Mouse (Mus musculus) thymus, adult 2 months (tissue): Measurements from ENCODE around the gene Dcaf8. TPM values are rescaled to one million over a fixed set of nuclear protein-coding genes. Genes with fewer than 3 reads are reported as not detected.

Experiments used
- DNase-seq: peaks from one replicate; pipeline ENCODE4 v3.0.0; 2021
- H3K27ac ChIP-seq: fragments of 200-500 bp; 2 replicates; pipeline ENCODE4 v1.5.1; 2012; ENCODE audit warnings: low read length, control low read depth; ENCODE audit not compliant: control insufficient read depth, insufficient read depth
- H3K27me3 ChIP-seq: fragments of 200-500 bp; 2 replicates; pipeline ENCODE4 v1.6.1; 2012; ENCODE audit warnings: mild to moderate bottlenecking, low read length, moderate library complexity, mixed read lengths; ENCODE audit not compliant: control insufficient read depth, insufficient read depth
- H3K36me3 ChIP-seq: fragments of 200-500 bp; 2 replicates; pipeline ENCODE4 v1.6.1; 2012; ENCODE audit warnings: mild to moderate bottlenecking, low read length, moderate library complexity; ENCODE audit not compliant: control insufficient read depth, insufficient read depth
- H3K4me1 ChIP-seq: fragments of 200-500 bp; replicated peaks from 2 replicates; pipeline ENCODE4 v1.6.1; 2012; ENCODE audit warnings: low read length; ENCODE audit not compliant: control insufficient read depth, insufficient read depth
- H3K4me3 ChIP-seq: fragments of 200-500 bp; 2 replicates; pipeline ENCODE4 v1.5.1; 2012; ENCODE audit warnings: mild to moderate bottlenecking, low read length, control low read depth, moderate library complexity; ENCODE audit not compliant: control insufficient read depth, insufficient read depth
- CTCF ChIP-seq: fragments of 200-500 bp; IDR thresholded peaks from 2 replicates; pipeline ENCODE4 v1.5.1; 2012; ENCODE audit warnings: mild to moderate bottlenecking, control low read depth, low read length, moderate library complexity, borderline replicate concordance; ENCODE audit not compliant: control insufficient read depth, poor library complexity, insufficient read depth; ENCODE audit errors: extremely low read depth
- POLR2A ChIP-seq: fragments of 200-500 bp; IDR thresholded peaks from 2 replicates; pipeline ENCODE4 v1.6.1; 2012; ENCODE audit warnings: mild to moderate bottlenecking, low read length, control low read depth, moderate library complexity; ENCODE audit not compliant: control insufficient read depth, poor library complexity, insufficient read depth; ENCODE audit errors: extremely low read depth
- WGBS: fragments of 180-500 bp; shearing (Covaris S2); methylation state at CpG from one replicate; pipeline ENCODE4 v1.1.7; 2018; 5-methylcytosine and 5-hydroxymethylcytosine counted together
- polyA plus RNA-seq: library from polyadenylated mRNA; depleted of rRNA; stranded (reverse); fragments of >200 nt; gene quantifications from 2 replicates; pipeline ENCODE4 v1.2.3, GENCODE M21; 2012

The Dcaf8 gene
- polyA plus RNA-seq, 1 experiment, result 79.7 TPM

DNA sequence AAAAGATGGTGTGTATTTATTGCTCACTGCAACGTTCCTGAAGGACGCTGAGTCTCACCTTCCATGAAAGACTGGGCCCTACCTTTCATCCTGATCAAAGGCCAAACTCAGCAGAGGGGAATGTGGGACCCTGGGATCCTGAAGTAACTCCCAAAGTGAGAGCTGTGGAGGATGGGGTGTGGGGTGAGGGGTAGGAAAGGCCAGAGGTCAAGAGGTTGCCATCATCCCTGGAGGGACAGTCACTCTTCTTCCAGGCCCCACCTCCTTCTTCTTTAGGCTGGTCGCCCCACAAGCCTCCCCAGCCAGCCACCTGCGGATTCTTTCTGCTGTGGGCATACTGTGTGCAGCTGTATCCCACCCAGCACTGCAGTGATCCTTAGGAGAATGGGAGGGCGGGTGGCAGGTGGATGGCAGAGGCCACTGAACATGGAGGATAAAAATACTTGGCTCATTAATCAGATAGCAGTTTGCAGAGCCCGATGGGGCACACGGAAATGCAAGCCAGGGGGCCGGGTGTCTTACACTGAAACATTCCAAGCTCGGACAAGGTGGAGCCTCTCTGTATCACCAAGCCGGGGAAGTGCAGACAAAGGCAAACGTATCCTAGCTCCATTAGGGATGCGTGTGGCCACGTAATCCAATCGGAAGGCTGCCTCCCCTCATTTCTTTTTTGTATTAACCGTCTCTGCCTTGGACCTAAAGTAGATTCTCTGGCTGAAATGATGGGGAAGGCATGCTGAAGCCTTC, 70.5 kb downstream of the Dcaf8 start:
- Histone ChIP-seq H3K36me3 (no peaks in the 10 kb centered on the region), H3K27me3 (no peaks in the 10 kb centered on the region), H3K4me1 (peaks cover 8% of the 10 kb centered on the region), H3K4me3 (no peak overlapping the region), H3K27ac (no peak overlapping the region)
- WGBS, result 93% methylated on average over 15 of the region's 15 CpGs
- no peak for DNase-seq
- TF ChIP-seq POLR2A, result no peak
- no peak for TF ChIP-seq CTCF

DNA sequence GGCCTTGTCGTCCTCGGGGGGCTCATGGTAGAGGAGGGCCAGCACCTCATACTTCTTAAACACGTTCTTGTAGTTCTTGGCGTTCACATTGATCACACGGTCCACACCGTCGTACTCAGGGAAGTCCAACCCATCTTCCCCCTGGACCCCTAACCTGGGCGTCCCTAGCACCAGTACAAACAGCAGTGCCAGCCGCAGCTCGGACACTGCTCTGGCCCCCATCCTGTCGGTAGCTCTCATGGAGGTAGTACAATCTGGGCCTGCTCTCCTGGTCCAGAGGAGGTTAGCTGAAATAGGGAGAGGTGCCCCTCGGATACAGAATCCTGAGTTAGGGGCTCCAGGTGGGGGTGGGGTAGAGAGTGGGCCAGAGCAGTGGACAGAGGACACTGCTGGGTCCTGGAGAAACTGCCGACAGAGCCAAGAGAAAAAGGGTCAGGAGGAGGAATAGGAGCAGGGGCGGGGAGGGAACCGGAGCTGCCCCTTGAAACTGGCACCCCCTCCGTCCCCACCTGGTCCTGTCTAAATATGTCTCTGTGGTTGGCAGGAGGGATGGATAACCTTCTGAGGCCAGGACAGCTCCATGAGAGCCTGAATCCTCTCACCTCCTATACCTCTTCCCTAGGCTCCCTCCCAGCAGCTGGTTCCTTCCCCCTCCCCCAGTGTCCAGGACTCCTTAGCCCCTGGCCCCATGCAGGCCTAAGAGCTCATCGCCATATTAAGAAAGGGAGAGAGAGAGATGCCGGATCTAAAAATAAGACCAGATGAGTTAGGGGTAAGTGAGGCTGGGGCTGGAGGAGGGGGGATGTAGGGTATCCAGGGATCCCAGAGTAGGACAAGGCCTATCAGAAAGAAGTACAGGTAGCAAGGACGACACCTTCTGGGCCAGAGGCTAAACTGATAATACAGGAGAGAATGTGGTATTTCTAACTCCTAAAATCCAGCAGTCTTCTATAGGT, 71.8 kb downstream of the Dcaf8 start, which contains the start of gene Casq1:
Gene Casq1 (minus strand): TSS at position 418 of the 956 bp plus-strand sequence.
- Histone ChIP-seq H3K27ac (no peak within 1 kb of the TSS), H3K27me3 (no peaks in the 10 kb centered on the region), H3K36me3 (no peaks in the 10 kb centered on the region), H3K4me3 (no peak within 1 kb of the TSS), H3K4me1 (peaks cover 8% of the 10 kb centered on the region)
- TF ChIP-seq CTCF (no peak), POLR2A (no peak)
- 95% methylated on average over 19 of the region's 19 CpGs for WGBS
- DNase-seq, result no peak

DNA sequence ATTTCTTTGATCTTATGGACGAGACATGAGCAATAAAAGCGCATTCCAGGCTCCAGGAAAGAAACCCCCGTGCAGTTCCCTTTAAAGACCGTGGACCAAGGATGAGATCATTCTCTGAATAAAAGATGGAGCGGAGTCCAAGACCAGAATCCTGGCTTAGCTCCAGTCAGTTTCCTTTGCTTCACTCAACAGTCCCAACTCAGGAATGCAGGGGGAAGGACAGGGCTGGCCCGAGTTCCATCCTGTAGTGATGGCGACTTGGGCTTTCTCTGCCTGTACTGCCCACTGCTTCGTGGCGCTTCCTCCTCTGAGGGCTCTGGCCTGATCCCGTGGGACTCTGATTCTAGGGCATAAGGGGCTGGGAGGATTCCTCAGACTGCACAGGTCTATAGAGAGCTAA, 72.5 kb downstream of the Dcaf8 start:
- 87% methylated on average over 10 of the region's 10 CpGs for WGBS
- TF ChIP-seq CTCF (no peak), POLR2A (no peak)
- no peak overlapping the region for H3K4me3 ChIP-seq
- H3K27me3 ChIP-seq, result no peaks in the 10 kb centered on the region
- no peaks in the 10 kb centered on the region for H3K36me3 ChIP-seq
- no peak for DNase-seq
- no peak overlapping the region for H3K27ac ChIP-seq
- H3K4me1 ChIP-seq, result peaks cover 8% of the 10 kb centered on the region

DNA sequence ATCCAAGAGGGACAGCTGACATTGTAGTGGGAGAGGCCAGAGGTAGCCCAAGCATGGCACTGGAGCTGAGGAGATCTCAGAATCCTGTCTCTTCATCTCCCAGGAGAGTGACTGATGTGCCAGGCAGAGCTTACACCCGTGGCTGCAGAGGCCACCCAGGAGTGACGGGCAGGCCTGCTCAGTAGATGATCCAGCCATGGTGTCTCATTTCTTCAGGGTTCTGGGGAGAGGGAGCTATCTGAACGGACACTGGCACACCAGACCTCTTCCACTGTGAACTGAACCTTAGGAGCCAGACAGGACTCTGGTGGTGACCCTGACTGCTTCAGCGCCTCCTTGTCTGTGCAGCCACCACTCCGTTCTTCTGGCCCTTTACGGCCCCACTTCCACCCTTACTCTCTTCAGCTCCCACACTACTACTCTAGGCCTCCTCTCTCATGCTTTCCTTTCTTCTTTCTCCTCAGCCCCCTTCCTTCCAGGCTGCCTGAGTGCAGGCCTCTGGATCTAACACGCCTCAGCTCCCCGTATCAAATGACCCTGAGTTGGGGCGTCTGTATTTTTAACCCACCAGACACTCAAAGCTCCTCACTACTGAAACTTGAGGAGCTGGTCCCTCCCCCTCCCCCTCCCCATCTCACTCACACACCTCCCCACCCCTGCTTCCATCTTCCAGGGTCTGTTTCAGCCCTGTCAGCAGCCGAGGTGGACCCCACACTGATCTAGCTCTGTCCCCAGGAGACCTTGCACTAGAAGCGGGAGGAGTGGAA, 73.6 kb downstream of the Dcaf8 start:
- WGBS, result 91% methylated on average over 11 of the region's 11 CpGs
- no peak for DNase-seq
- H3K4me1 ChIP-seq, result peaks cover 8% of the 10 kb centered on the region
- no peak overlapping the region for H3K27ac ChIP-seq
- H3K4me3 ChIP-seq, result no peak overlapping the region
- TF ChIP-seq CTCF (no peak), POLR2A (no peak)
- H3K36me3 ChIP-seq, result no peaks in the 10 kb centered on the region
- no peaks in the 10 kb centered on the region for H3K27me3 ChIP-seq

DNA sequence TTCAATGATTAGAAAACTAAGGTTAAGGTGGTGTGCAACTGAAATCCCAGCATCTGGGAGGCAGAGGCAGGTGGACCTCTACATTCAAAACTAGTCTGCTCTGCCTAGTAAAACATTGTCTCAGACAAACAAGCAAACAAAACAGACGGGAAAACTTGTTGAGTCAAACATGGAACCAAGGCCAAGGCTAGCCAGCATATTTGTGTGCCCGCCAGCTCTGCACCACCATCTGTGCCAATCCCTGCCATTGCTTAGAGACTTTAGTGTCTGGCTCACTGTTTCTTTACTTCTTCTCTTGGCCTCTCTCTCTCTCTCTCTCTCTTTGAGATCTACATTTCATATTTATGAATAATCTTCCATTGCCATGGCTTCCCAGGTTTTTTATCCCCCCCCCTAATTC, 80.3 kb downstream of the Dcaf8 start:
- Histone ChIP-seq H3K4me1 (no peaks in the 10 kb centered on the region), H3K27me3 (no peaks in the 10 kb centered on the region), H3K4me3 (no peak overlapping the region), H3K27ac (no peak overlapping the region), H3K36me3 (no peaks in the 10 kb centered on the region)
- WGBS, result 100% methylated on average over 2 of the region's 2 CpGs
- TF ChIP-seq CTCF (no peak), POLR2A (no peak)
- no peak for DNase-seq

DNA sequence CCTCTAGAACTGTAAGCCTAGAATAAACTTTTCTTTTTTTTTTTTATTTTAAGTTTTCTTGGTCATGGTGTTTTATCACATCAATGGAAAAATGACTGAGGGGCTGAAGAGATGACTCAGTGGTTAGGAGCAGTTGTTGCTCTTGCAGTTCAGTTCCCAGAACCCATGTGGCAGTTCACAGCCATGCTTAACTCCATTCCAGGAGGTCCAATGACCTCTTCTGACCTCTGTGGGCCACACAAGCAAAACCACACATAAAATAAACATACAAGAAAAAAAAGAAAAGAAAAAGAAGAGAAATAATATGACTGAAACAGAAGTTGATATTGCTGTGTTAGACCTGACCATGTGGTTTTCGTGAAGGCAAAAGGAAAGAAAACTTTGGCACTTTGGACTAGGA, 81.3 kb downstream of the Dcaf8 start:
- no peak for DNase-seq
- no peaks in the 10 kb centered on the region for H3K27me3 ChIP-seq
- no peak overlapping the region for H3K27ac ChIP-seq
- no peak for TF ChIP-seq POLR2A
- TF ChIP-seq CTCF, result no peak
- H3K4me1 ChIP-seq, result no peaks in the 10 kb centered on the region
- no peaks in the 10 kb centered on the region for H3K36me3 ChIP-seq
- WGBS, result 86% methylated on average over 1 of the region's 1 CpGs
- H3K4me3 ChIP-seq, result no peak overlapping the region
